ENCODE assay signal across 10 mouse cellular contexts in the genomic region with DNA sequence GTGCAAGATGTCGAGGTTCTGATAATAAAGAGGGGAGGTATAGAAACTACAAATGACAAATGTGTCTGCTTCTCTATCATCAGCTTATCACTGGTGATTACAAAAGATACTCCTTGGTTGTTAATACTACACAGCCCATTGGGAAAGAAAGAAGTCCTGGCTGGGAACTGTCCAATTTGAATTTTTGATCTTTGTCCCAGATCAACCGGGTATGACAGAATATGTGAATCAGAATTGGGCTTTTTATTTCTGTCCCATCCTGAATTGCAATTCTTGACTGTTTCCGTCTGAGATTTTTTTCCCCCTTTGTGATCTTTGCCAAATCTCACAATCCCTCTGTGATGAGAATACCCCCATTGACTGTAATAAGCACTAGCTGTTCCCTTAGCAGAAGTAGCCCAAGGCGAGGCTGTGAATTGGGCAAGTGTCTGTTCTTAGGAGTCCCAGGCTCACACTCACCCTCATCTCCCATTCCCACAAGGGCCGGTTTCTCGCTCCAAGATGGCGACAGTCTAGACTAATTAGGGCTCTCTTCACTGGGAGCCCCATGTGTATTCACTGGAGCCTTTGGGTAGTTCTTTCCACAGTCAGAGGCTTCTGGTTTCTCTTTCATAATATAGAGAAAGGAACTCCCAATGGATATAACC. TPM values are rescaled to one million over a fixed set of nuclear protein-coding genes. Genes with fewer than 3 reads are reported as not detected.
DNase-seq lines count a peak whose midpoint lies in the region; ATAC-seq and TF ChIP-seq lines count a peak whose summit lies in the region.
"Had no signal": no experiment of that assay in that cellular context is flagged by ENCODE, and none has a peak within 500 bp of the region (broad histone marks: within the 10 kb centered on the region; RNA-seq: fewer than 3 reads in every experiment).

No protein-coding gene starts in this region.

- 77% methylated on average over 7 of the region's 7 CpGs for WGBS in hindbrain, embryonic 10.5 days
- WGBS in hindbrain, embryonic 11.5 days = 72% methylated on average over 7 of the region's 7 CpGs
- 67% methylated on average over 7 of the region's 7 CpGs for WGBS in forebrain, embryonic 14.5 days
- 57% methylated on average over 7 of the region's 7 CpGs for WGBS in hindbrain, embryonic 15.5 days
- WGBS in neural tube, embryonic 14.5 days = 62% methylated on average over 7 of the region's 7 CpGs
- WGBS in lung, postnatal 0 days = 68% methylated on average over 7 of the region's 7 CpGs

- no peak overlapping the region for H3K4me3 ChIP-seq in hindbrain, embryonic 10.5 days
- no peak overlapping the region for H3K4me3 ChIP-seq in hindbrain, embryonic 11.5 days (ENCODE audit: low read depth, low read length)
- H3K4me3 ChIP-seq in forebrain, embryonic 14.5 days (ENCODE audit: low read depth, low read length) = no peak overlapping the region
- H3K4me3 ChIP-seq in hindbrain, embryonic 15.5 days = no peak overlapping the region
- H3K4me3 ChIP-seq in neural tube, embryonic 14.5 days (ENCODE audit: low read depth, low read length) = no peak overlapping the region
- H3K4me3 ChIP-seq in lung, postnatal 0 days (ENCODE audit: low read depth, low read length) = no peak overlapping the region
- H3K4me3 ChIP-seq: liver, embryonic 12.5 days had no signal

- no peak; the same call in 1 of the 2 replicates for TF ChIP-seq EP300 in lung, postnatal 0 days (IDR thresholded peaks at IDR 0.05)

- H3K27ac ChIP-seq in hindbrain, embryonic 10.5 days = peak overlapping the region; percentile 45; the same call in 1 of the 2 replicates
- H3K27ac ChIP-seq in hindbrain, embryonic 11.5 days (ENCODE audit: low read depth, low read length) = no peak overlapping the region
- peak overlapping the region; percentile 49 for H3K27ac ChIP-seq in forebrain, embryonic 14.5 days (ENCODE audit: low read depth, low read length)
- H3K27ac ChIP-seq in hindbrain, embryonic 15.5 days (replicated peaks) = peak overlapping the region; percentile 86
- H3K27ac ChIP-seq in neural tube, embryonic 14.5 days (ENCODE audit: low read depth, low read length) = peak overlapping the region; percentile 82
- no peak overlapping the region for H3K27ac ChIP-seq in lung, postnatal 0 days (ENCODE audit: low read length)
- H3K27ac ChIP-seq: liver, embryonic 12.5 days had no signal

- no peak for ATAC-seq in hindbrain, embryonic 11.5 days (ENCODE audit: low FRiP score)
- no peak for ATAC-seq in forebrain, embryonic 14.5 days
- ATAC-seq in hindbrain, embryonic 15.5 days (ENCODE audit: low FRiP score, low read depth) = peak; percentile 17; the same call in 1 of the 2 replicates
- ATAC-seq in neural tube, embryonic 14.5 days (ENCODE audit: low read depth) = no peak
- no peak for ATAC-seq in lung, postnatal 0 days
- ATAC-seq: liver, embryonic 12.5 days had no signal

- H3K4me2 ChIP-seq in hindbrain, embryonic 11.5 days (replicated peaks; ENCODE audit: low read depth, low read length) = no peak overlapping the region
- no peak overlapping the region for H3K4me2 ChIP-seq in forebrain, embryonic 14.5 days (ENCODE audit: low read length)
- H3K4me2 ChIP-seq in hindbrain, embryonic 15.5 days = peak overlapping the region; percentile 48
- H3K4me2 ChIP-seq in neural tube, embryonic 14.5 days (ENCODE audit: low read depth, low read length) = peak overlapping the region; percentile 43; the same call in 1 of the 2 replicates
- H3K4me2 ChIP-seq in lung, postnatal 0 days (replicated peaks; ENCODE audit: low read depth, low read length) = no peak overlapping the region
- H3K4me2 ChIP-seq: liver, embryonic 12.5 days had no signal

- no peaks in the 10 kb centered on the region for H3K27me3 ChIP-seq in hindbrain, embryonic 10.5 days (ENCODE audit: insufficient read depth, poor library complexity, severe bottlenecking)
- H3K27me3 ChIP-seq in hindbrain, embryonic 11.5 days (ENCODE audit: control insufficient read depth, insufficient read depth, low read length) = no peaks in the 10 kb centered on the region
- H3K27me3 ChIP-seq in forebrain, embryonic 14.5 days (replicated peaks; ENCODE audit: control insufficient read depth, insufficient read depth, low read length) = no peaks in the 10 kb centered on the region
- no peaks in the 10 kb centered on the region for H3K27me3 ChIP-seq in hindbrain, embryonic 15.5 days
- H3K27me3 ChIP-seq in neural tube, embryonic 14.5 days (ENCODE audit: control insufficient read depth, insufficient read depth, low read length) = no peaks in the 10 kb centered on the region
- no peaks in the 10 kb centered on the region for H3K27me3 ChIP-seq in lung, postnatal 0 days (replicated peaks; ENCODE audit: insufficient read depth, low read length)

- peaks cover 8% of the 10 kb centered on the region; the same call in 1 of the 2 replicates for H3K9me3 ChIP-seq in hindbrain, embryonic 10.5 days
- no peaks in the 10 kb centered on the region for H3K9me3 ChIP-seq in hindbrain, embryonic 11.5 days (ENCODE audit: control insufficient read depth, low read length)
- H3K9me3 ChIP-seq in forebrain, embryonic 14.5 days (replicated peaks; ENCODE audit: control insufficient read depth, low read length) = no peaks in the 10 kb centered on the region
- peaks cover 2% of the 10 kb centered on the region; the same call in 1 of the 2 replicates for H3K9me3 ChIP-seq in hindbrain, embryonic 15.5 days
- no peaks in the 10 kb centered on the region for H3K9me3 ChIP-seq in neural tube, embryonic 14.5 days (ENCODE audit: control insufficient read depth, low read length)
- no peaks in the 10 kb centered on the region for H3K9me3 ChIP-seq in lung, postnatal 0 days (ENCODE audit: low read length)
- H3K9me3 ChIP-seq: liver, embryonic 12.5 days had no signal

- DNase-seq in hindbrain, embryonic 10.5 days (ENCODE audit: low spot score) = no peak
- DNase-seq in hindbrain, embryonic 11.5 days (ENCODE audit: low spot score) = no peak
- DNase-seq in forebrain, embryonic 14.5 days (ENCODE audit: low spot score) = peak; percentile 21
- DNase-seq in cerebellum, adult 8-10 months = no peak
- DNase-seq in lung, postnatal 0 days (ENCODE audit: low spot score) = no peak
- DNase-seq: cerebellum, adult 11-12 months; kidney, adult 18-20 months had no signal

- no peaks in the 10 kb centered on the region for H3K36me3 ChIP-seq in hindbrain, embryonic 10.5 days
- H3K36me3 ChIP-seq in hindbrain, embryonic 11.5 days (ENCODE audit: control insufficient read depth, insufficient read depth, low read length) = no peaks in the 10 kb centered on the region
- H3K36me3 ChIP-seq in forebrain, embryonic 14.5 days (ENCODE audit: control insufficient read depth, insufficient read depth, low read length) = no peaks in the 10 kb centered on the region
- H3K36me3 ChIP-seq in hindbrain, embryonic 15.5 days = no peaks in the 10 kb centered on the region
- no peaks in the 10 kb centered on the region for H3K36me3 ChIP-seq in neural tube, embryonic 14.5 days (ENCODE audit: control insufficient read depth, insufficient read depth, low read length)
- no peaks in the 10 kb centered on the region for H3K36me3 ChIP-seq in lung, postnatal 0 days (ENCODE audit: insufficient read depth, low read length)
- H3K36me3 ChIP-seq: liver, embryonic 12.5 days had no signal

- peaks cover 25% of the 10 kb centered on the region for H3K4me1 ChIP-seq in hindbrain, embryonic 10.5 days (replicated peaks)
- no peaks in the 10 kb centered on the region for H3K4me1 ChIP-seq in hindbrain, embryonic 11.5 days (replicated peaks; ENCODE audit: control insufficient read depth, insufficient read depth, low read length)
- peaks cover 4% of the 10 kb centered on the region; the same call in 1 of the 2 replicates for H3K4me1 ChIP-seq in forebrain, embryonic 14.5 days (ENCODE audit: control insufficient read depth, insufficient read depth, low read length)
- peaks cover 25% of the 10 kb centered on the region for H3K4me1 ChIP-seq in hindbrain, embryonic 15.5 days (replicated peaks)
- H3K4me1 ChIP-seq in neural tube, embryonic 14.5 days (ENCODE audit: control insufficient read depth, insufficient read depth, low read length) = peaks cover 12% of the 10 kb centered on the region; the same call in 1 of the 2 replicates
- H3K4me1 ChIP-seq in lung, postnatal 0 days (ENCODE audit: insufficient read depth, low read depth, low read length) = no peaks in the 10 kb centered on the region
- H3K4me1 ChIP-seq: liver, embryonic 12.5 days had no signal

- H3K9ac ChIP-seq in hindbrain, embryonic 11.5 days (ENCODE audit: low read depth, low read length) = no peak overlapping the region
- no peak overlapping the region for H3K9ac ChIP-seq in forebrain, embryonic 14.5 days (ENCODE audit: low read length)
- no peak overlapping the region for H3K9ac ChIP-seq in hindbrain, embryonic 15.5 days
- H3K9ac ChIP-seq in neural tube, embryonic 14.5 days (replicated peaks; ENCODE audit: low read depth, low read length) = no peak overlapping the region
- no peak overlapping the region for H3K9ac ChIP-seq in lung, postnatal 0 days (replicated peaks; ENCODE audit: low read depth)
- H3K9ac ChIP-seq: liver, embryonic 12.5 days had no signal

- TF ChIP-seq CTCF in lung, postnatal 0 days (IDR thresholded peaks at IDR 0.05) = no peak

RNA-seq across cellular contexts. Expression of gene Ptgfrn, which starts 36.2 kb away (rescaled TPM):
- polyA plus RNA-seq in hindbrain, embryonic 10.5 days (2016; fragmentation: Nextera tagmentation; extraction: Ambion mirVana) = 2.0 and 2.1 TPM in 2 replicates
- 3.3 and 3.5 TPM in 2 replicates for polyA plus RNA-seq in hindbrain, embryonic 11.5 days (2014; fragmentation: Nextera tagmentation; extraction: Ambion mirVana)
- 3.4 and 4.5 TPM in 2 replicates for polyA plus RNA-seq in forebrain, embryonic 14.5 days (2014; fragmentation: Nextera tagmentation; extraction: Ambion mirVana)
- polyA plus RNA-seq in hindbrain, embryonic 15.5 days (2015; fragmentation: Nextera tagmentation; extraction: Ambion mirVana) = 2.4 and 2.7 TPM in 2 replicates
- polyA plus RNA-seq in neural tube, embryonic 14.5 days (2014; fragmentation: Nextera tagmentation; extraction: Ambion mirVana) = 4.4 and 4.7 TPM in 2 replicates
- polyA plus RNA-seq in lung, postnatal 0 days (2015; fragmentation: Nextera tagmentation; extraction: Ambion mirVana) = 10.2 and 10.5 TPM in 2 replicates

Comparison
In these comparisons a context has a peak if more than half of its experiments do, and no peak if none do; other contexts are left out.
1. H3K27ac ChIP-seq: peak in hindbrain, embryonic 10.5 days (single experiment), forebrain, embryonic 14.5 days (single experiment), hindbrain, embryonic 15.5 days (single experiment) and neural tube, embryonic 14.5 days (single experiment); none in hindbrain, embryonic 11.5 days (single experiment) and lung, postnatal 0 days (single experiment).
2. H3K4me2 ChIP-seq: peak in hindbrain, embryonic 15.5 days (single experiment) and neural tube, embryonic 14.5 days (single experiment); none in hindbrain, embryonic 11.5 days (single experiment), forebrain, embryonic 14.5 days (single experiment) and lung, postnatal 0 days (single experiment).